Mouse (Mus musculus) urinary bladder, postnatal 4 days (tissue): ENCODE measurements at regions not wholly inside any gene's neighbourhood (a gene's known extent, or its start where the extent isn't known, plus 50 kb on each side); places are given as distances from the start of the nearest gene placed in this dataset.

Source experiments
- DNase-seq, 2 experiments: peaks; one replicate each; pipeline ENCODE4 v3.0.0; 2021 to 2022; ENCODE audit warnings: low spot score in 2 of 2

DNA sequence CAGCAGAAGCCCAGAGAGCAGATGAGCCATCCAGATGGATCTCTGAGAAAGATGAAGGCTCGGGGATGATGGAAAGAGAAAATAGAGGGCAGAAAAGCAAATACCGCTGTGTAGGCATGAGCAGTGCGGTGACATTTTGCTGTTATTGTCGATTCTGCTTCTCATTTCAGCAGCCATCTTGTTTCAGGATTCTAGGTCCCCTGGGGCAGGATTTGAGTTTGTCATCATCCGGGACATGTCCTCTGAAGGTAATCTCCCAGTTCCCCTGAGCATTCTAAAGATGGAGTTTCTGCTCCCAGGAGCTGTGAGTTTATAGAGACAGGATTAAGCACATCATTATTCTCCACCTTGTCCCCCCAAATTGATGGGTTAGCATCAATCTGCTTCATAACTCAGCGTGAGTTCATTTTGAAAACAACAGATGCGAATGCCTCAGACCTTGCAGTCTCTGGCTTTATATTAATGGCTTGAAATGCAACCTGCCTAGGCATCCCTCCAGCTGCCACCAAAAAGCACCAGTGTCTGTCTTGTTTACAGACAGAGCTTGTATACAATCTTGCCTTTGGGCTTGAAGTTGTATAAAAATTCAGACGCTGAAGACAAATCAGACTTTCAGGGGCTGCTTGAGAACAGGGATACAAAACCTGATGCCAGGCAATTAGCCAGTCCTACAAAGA lies 128.6 kb upstream of the Foxa2 start:
- DNase-seq, result no peak

DNA sequence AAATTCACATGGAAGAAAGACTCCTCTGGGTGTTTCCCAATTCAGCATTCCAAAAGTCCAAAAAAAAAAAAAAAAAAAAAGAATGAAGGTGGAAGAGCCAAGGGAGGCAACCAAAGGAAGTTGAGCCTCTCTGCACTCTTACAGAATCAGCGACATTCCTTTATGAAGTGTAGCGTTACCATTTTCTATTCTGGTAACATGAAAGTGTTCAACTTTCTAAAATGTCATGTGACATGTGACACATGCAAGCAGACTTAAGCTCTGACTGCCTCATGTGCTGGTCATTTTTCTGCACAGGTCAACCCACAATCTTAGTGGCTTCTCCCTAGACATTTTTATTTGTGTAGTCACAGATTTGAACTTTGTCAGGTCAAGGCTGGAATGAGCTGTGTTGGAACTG lies 133.5 kb upstream of the Foxa2 start:
- DNase-seq, result no peak

DNA sequence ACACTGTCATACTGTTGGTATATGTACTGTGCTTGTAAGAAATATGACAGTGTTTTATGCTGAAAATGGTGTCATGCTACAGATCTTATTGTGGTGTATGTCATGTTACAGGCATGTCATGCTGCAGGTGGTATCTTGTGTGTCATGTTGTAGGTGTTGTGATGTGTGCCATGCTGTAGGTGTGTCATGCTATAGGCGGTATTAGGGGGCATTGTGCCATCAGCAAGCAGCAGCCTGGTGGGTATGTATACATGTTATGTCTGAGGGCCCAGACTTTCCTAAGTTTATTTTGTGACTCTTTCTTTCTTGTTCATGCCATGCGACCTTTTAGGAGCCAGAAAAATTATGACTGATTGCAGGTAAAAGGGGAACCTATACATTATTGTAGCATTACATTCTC lies 134.7 kb upstream of the Foxa2 start:
- DNase-seq, result no peak

DNA sequence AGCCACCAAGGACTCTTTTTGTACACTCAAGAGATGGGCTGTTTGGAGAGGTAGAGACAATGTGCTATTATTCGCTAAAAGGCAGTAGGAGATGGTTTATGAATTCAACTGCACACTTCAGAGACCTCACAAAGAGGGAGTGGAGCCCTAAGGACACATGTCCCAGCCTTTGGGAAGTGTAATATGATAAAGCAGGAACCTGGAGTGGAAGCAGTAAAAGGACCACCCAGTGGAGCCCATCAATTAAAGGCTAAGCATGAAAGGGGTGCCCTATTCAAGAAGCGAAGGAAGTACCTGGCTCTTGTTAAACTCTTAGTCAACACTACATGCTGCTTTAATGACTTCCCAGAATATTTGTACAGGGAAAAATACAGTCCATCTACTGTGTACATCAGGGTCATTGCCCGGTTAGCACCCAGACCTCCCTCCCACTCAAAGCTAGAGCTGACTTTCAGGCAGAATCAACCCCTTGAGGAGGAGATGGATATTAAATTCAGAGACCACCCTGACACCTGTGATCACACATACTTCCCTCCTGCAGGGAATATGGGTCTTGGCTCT lies 135.8 kb upstream of the Foxa2 start:
- no peak for DNase-seq

DNA sequence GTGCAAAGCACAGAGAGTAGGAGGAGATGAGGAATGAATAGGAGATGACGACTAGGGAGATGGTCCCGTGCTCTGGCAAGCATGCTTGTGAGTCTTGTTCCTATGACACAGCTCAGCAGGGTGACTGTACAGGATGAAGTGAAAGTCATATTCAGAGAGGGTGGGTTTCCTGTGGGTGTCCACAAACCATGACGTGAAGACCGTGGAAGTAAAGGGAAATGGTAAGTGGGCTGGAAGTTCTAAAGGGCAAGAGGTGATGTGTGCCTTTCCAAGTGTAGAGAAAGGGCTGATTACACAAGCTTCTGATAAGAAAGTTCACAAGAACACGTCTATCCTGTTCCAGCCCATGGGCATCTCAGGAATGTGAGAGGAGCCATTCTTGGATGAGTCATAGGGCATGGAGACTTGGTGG lies 138.0 kb upstream of the Foxa2 start:
- DNase-seq, result no peak

DNA sequence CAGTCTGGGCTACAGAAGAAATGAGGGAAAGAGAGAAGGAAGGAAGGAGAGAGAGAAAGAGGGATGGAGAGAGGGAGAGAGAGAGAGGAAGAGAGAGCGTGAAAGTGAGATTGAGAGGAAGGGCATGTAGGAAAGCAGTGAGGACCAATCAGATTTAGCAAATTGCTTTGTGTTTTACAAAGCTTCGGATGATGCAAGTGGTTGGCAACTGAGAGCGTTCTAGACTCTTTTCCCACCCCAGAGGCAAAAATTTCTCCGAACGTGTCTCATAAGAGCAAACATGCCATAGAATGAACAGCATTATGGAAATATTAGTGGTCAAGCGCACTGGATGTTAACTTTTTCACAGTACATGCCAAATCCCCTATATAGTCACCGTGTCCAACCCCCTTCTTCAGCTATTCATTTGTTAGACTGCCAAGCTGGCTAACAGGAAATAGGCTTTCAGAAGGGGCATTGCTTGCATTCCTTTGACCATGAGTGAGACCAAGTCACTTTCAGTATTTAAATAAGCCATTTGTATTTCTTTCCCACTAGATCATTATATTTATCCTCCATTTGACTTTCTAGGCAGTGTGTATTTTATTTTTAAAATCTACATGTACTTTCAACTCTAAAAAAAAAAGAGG lies 139.7 kb upstream of the Foxa2 start:
- DNase-seq, result no peak

DNA sequence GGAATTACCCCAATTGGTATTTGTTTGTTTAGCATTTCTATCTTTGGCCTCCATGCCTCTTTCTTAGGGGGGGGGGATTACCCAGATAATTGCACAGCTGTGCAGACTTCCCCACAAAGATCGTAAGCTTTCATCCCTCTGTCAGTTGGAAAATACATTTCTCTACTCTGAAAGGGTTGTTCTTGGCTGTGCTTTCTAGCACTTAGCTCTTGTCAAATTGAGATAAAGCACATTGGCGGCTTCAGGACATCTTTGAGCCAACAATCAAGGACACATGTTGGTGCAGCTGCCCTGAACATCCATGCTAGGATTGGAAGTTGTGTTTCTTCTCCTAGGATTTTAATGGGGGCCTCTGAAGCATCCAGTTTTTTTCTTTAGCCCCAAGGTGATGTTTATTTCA lies 142.1 kb upstream of the Foxa2 start:
- DNase-seq, result no peak

DNA sequence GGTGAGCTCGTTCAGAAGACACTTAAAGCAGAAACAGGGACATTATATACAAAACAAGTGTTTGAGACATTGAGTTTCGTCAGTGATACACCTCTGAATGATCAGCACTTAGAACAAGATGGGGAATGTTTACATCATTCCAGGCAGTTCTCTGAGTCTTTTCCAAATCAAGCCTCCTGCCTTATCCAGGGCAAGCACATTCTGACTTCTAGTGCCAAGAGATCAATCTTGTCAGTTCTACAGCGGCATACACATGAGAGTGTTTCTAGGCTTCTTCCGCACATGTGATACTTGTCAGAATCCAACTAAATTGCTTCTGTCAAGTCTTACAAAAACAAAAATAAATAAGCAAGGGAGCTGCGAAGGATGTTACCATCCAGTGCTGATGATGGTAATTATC lies 142.5 kb upstream of the Foxa2 start:
- no peak for DNase-seq

DNA sequence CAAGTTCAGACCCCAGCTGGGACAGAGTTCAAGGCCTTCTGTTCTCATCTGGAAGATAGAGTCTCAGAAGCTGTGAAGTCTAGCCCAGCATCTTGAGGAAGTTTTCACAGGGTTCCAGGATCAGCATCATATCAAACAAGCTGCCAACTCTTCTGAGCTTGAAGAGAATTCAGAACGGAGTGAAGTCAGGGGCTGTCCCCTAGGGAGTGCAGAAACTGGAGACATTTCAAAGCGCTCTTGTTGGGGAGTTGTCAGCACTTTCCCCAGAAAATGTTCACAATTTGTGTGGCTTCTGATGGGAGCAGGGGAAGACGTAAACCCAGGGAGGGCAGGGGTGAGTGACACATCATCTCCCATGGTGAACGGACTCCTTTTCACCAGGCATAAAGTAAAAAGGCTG lies 146.2 kb upstream of the Foxa2 start:
- no peak for DNase-seq

DNA sequence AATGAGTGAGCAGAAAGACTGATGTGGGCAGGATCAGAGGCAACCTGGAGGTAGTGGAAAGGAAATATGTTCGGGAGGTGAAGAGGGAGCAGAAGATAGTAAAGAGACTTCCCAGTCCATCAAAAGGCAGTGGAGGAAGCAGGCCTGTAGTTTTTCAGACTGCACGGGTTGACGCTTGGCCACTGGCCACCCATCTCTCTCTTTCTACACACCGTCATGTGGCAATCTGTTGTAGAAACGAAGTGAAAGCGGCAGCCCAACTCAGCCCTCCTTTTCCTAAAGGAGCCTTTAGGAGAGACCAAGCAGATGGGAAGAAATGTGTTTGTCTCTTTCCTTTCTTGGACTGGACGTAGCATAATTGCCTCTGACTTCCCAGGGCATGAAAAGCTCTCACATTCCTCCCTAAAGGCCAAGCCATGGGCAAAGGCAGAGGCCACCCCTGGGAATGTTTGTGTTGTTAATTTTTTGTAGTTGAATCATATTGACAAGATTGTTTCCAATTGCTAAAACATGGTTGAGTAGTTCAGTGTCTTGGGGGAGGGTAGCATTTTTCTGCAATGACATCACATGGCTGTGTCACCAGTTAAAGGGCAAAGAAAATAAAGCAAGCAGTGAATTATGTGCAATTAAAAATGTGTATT lies 150.7 kb upstream of the Foxa2 start:
- no peak for DNase-seq

DNA sequence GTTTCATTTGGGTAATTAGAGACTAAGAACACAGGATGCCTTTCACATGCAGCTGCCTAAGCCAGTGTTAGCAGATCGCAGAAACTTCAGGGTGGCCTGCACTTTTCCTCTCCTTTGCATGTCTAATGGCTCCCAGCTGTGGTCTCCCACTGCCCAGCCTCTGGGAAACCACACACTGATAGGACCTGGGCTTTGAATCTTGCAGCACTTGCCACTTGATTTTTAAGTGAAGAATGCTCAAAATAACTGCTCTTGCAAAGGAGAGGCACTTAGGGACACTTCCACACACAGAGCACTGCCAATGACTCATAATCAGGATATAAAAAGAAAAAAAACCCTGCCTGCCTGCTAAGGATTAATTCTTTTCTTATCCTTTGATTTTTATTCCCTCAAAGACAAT lies 159.9 kb upstream of the Foxa2 start:
- no peak for DNase-seq

DNA sequence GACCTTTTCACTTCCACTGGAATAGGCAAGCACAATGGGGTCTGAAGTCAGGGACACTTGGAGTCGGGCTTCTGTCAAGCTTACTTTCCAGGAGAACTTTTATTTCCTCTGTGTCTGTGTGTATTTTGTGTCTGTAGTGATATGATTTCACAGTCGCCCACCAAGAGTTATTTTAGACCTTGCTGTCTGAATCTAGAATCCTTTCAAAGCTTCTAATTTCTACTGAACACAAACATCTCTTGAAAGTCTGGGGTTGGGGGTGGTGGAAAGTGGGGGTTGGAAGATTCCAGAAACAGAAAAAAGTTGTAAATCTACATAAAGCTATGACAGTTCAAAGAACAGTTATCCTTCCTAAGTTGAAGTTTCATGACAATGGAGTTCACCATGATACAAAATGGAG lies 164.0 kb upstream of the Foxa2 start:
- DNase-seq, result no peak

DNA sequence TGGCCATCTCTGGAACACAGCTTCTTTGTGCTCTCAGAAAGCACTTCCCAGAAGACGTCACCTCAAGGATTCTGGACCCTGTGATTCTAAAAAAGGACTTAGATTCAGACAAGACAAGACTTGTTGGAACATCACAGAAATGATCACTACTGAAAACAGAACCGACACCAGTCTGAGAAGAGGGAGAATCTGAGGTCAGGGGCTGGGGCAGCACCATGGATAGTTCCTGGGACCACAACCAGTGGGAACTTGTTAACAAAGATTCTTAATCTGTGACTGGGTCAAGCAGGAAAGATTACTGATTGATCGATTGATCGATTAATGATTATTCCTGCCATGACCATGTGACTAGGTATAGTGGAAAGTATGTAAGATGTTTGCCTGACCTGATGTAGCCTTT lies 170.4 kb upstream of the Foxa2 start:
- no peak for DNase-seq

DNA sequence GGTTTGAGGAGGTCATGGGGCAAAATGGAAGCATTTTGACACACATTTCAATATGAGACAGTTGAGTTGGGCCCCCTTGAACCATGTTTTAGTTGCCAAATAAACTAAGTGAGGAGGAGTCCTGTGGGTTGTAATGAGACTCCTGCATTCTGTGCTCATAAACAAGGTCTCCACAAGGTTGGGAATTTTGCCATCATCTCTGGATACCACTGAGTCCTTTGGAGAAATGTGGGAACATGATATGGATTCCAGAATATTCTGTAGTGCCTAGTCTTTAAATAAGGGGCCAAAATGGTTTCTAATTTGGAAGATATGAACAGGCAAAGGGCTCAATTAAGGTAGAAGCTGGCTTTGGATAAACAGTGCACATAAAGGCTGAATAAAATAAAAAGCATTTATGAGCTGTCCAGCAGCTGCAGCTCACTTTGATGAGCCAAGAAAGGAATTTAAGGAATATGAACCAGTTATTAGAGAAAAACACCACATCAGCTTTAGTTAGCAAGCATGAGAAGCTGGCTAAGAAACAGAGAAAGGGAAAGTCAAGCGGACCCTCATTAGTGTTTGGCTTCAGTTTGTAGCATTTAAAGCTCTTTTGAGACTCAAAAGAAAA lies 161.3 kb upstream of the Sstr4 start:
- DNase-seq, result no peak

DNA sequence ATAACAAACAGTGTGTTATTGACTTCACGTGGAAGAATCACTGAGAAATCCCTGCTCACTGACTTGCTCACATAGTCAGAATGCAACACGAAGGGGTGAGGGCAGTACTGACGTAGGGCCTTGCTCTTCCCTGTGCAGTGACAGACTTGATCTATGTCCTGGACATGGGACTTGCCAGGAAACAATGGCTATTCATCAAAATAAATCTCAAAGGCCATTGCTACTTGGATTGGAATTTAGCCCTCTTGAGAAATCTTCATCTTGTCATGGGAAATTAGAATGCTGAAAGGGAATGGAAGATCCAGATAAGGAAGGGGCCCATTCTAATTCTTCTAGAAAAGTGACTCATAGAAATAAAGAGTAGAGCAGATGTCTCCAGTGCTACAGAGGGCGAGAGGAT lies 158.0 kb upstream of the Sstr4 start:
- DNase-seq, result no peak

DNA sequence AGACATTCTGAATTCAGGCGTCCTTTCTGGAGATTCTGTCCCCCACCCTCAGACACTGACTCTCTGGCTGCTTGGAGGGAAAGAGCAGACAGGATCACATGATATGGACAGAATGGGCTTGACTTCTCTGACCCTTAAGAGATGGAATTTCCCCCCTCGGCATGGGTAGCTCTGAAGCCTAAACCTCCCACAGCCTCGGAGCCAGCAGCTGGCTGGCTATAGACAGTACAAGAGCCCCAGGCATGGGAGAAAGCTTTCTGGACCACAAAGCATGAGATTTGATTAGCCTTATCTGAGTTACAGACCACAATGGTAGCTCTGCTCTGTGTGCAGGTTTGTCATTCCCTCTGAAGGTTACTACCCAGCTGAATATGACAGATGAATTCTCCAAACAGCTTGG lies 156.1 kb upstream of the Sstr4 start:
- no peak for DNase-seq

DNA sequence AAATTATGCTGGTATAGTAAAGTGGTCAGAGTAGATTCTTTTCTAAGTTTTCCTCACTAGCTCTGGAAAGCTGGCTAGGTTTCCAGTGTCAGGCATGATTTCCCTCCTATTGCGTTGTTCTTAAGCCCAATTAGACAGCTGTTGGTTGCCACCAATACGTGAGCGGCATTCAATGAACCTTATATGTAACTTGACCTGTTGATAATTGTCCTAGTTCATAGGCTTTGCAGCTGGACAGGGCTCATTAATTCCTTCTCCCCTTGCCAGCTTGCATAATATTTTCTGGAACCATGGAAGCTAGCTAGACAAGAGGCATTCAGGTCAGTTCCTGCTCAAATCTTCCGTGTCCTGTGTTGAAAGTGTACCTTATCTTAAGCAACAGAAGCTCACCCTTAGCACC lies 152.9 kb upstream of the Sstr4 start:
- DNase-seq, result no peak

DNA sequence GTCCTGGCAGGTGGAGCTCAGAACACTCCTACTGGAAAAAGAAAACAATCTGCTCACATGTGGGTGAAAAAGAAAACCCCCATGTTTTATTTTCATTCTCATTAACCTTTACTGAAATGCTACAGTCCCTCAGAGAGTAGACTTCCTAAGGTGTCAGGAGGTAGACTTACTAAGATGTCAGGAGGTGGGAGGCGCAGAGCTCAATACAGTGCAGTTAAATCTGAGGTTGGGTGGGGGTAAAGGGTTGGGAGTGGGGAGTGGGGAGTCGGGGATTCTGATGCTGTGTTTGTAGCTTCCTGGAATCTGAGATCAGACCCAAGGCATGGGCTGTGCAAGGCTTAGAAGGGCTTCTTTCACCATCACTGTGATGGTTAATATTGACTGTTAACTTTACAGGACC lies 149.6 kb upstream of the Sstr4 start:
- DNase-seq, result no peak

DNA sequence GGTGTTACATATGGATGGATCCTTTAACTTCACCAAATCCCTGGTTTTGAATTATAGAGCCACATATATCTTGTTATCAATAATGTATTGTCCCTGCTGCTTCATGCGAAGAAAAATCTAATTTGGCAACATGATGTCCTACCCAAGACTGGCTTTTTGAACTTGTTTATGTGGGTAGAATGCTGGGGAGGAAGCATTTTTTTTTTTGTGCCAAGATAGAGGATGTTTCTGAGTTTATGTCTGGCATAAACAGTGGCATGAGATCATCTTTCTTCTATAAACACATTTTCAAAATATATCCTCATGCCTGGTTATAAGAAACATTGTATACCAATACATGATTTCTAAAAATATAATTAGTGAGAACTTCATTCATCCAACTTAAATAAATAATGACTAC lies 144.2 kb upstream of the Sstr4 start:
- no peak for DNase-seq

DNA sequence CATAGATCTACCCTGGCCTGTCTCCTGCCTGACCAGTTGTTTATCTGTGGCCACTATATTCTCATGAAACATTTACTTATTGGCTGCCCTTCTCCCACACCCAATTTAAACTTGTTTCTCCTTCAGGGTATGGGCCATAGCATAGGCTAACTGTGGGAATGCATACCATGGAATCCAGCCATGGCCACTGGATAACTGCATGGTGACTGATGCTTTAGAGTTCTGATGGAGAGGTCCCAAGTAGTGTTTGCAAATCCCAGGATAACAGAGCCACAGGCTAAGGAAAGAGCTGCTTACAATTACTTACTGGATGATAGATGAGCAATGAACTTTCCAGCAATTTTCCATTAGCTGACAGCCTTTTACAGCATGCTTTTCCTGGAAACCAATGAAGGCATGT lies 139.5 kb upstream of the Sstr4 start:
- no peak for DNase-seq

DNA sequence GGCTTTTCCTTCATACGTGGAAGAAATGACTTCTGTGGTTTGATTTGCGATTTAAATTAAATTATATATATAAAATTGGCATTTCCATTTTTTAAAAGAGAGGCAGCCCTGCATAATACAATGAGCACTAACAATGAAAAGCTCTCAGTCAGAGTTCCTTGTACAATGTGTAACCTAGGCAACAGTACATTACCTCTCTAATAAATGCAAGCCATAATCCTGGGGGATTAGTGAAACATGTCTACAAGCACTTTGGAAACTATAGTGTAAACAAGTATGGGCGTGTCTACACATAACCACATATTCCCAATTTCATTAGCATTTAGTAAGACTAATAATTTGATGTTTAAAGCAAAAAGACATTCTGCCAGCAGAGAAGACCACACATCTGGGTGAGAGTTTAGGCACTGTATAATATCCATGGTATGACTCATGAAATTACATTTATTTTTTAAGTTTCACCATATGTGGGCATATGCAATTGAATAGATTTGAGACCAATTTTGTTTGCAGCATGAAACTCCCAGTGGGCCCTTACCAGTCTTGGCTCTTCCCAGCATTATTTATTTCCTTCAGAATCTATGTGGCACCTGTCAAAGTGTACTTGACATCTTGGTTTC lies 130.9 kb upstream of the Sstr4 start:
- no peak for DNase-seq

DNA sequence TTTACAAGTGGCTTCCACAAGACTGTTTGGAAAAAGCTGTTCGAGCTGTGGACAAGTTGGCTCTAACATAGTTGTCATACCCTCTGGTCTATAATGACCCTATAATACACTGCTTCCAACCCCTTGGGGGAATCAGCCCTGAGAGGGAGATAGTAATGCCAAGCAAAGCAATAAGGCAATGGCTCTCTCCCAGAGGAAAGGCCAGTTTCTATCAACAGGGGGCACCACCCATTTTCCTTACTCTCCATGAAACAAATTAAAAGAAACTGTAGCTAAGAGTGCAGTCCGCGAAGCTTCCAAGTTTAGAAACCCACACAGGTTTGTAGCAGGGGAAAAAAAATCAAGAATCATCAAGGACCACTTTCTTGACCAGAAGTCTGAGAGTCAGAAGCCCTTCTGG lies 115.9 kb upstream of the Sstr4 start:
- no peak for DNase-seq
